Mouse (Mus musculus) forebrain, postnatal 0 days (tissue): ENCODE data around the gene Gas7. TPM values are rescaled to one million over a fixed set of nuclear protein-coding genes. Genes with fewer than 3 reads are reported as not detected.

Experiments used
- ATAC-seq: fragments of 200-750 bp; cut with Nextera tagmentation; 2 replicates; pipeline ENCODE4 v1.8.0; 2017; ENCODE audit warnings: mild to moderate bottlenecking, moderate library complexity
- DNase-seq: peaks from one replicate; pipeline ENCODE4 v3.0.0-alpha.2; 2015
- H3K27ac ChIP-seq: fragments of 300-500 bp; sonication (generic); 2 replicates; pipeline ENCODE4 v1.5.1; 2014; ENCODE audit warnings: low read depth, mild to moderate bottlenecking, antibody characterized with exemption, low read length, moderate library complexity, mixed read lengths
- H3K27me3 ChIP-seq: fragments of 300-500 bp; sonication (generic); 2 replicates; pipeline ENCODE4 v1.6.1; 2014; ENCODE audit warnings: mild to moderate bottlenecking, low read length, mixed read lengths; ENCODE audit not compliant: insufficient read depth
- H3K36me3 ChIP-seq: fragments of 300-500 bp; sonication (generic); 2 replicates; pipeline ENCODE4 v1.6.1; 2014; ENCODE audit warnings: mild to moderate bottlenecking, moderate library complexity; ENCODE audit not compliant: insufficient read depth
- H3K4me1 ChIP-seq: fragments of 300-500 bp; sonication (generic); 2 replicates; pipeline ENCODE4 v1.6.1; 2014; ENCODE audit warnings: antibody characterized with exemption; ENCODE audit not compliant: insufficient read depth
- H3K4me2 ChIP-seq: fragments of 300-500 bp; sonication (generic); 2 replicates; pipeline ENCODE4 v1.6.1; 2014; ENCODE audit warnings: low read depth, mild to moderate bottlenecking, moderate library complexity
- H3K4me3 ChIP-seq: fragments of 300-500 bp; sonication (generic); 2 replicates; pipeline ENCODE4 v1.5.1; 2014; ENCODE audit warnings: low read depth, low read length, mixed read lengths
- H3K9ac ChIP-seq: fragments of 300-500 bp; sonication (generic); 2 replicates; pipeline ENCODE4 v1.6.1; 2014; ENCODE audit warnings: mild to moderate bottlenecking
- H3K9me3 ChIP-seq: fragments of 300-500 bp; sonication (generic); 2 replicates; pipeline ENCODE4 v1.6.1; 2016; ENCODE audit warnings: low read length
- CTCF ChIP-seq: sonication (generic); IDR thresholded peaks from 2 replicates; pipeline ENCODE4 v1.5.1; 2016; ENCODE audit warnings: antibody characterized with exemption, control low read depth, low read depth
- WGBS: fragments of 180-500 bp; shearing (Covaris S2); extraction: QIAGEN DNeasy Blood & Tissue Kit; methylation state at CpG from one replicate; pipeline ENCODE4 v1.1.7; 2014; 5-methylcytosine and 5-hydroxymethylcytosine counted together
- polyA plus RNA-seq: library from polyadenylated mRNA; unstranded; fragments of >200 nt; fragmentation: Nextera tagmentation; extraction: Ambion mirVana; gene quantifications from 2 replicates; pipeline ENCODE4 v1.2.1, GENCODE M21; 2015
- total RNA-seq: library from RNA; depleted of rRNA; stranded (reverse); fragments of >200 nt; gene quantifications from 2 replicates; pipeline ENCODE4 v1.2.3, GENCODE M21; 2014

Gene Gas7
- total and polyA plus RNA-seq, 2 experiments from 2014 or later = 124 to 176 TPM

GRCm38 (mm10) chr11:67722399-67723156 lies 267.3 kb downstream of the Gas7 start:
- no peaks in the 10 kb centered on the region for H3K4me1 ChIP-seq
- ATAC-seq (no peak; the same call in 1 of the 2 replicates), DNase-seq (no peak)
- H3K36me3 ChIP-seq = no peaks in the 10 kb centered on the region
- H3K27me3 ChIP-seq = no peaks in the 10 kb centered on the region
- no peak overlapping the region for H3K27ac ChIP-seq
- 64% methylated on average over 7 of the region's 7 CpGs for WGBS
- no peak overlapping the region for H3K4me3 ChIP-seq
- H3K9me3 ChIP-seq = no peaks in the 10 kb centered on the region
- no peak overlapping the region for H3K4me2 ChIP-seq
- no peak overlapping the region for H3K9ac ChIP-seq
- TF ChIP-seq CTCF = no peak

GRCm38 (mm10) chr11:67723231-67724013 lies 268.2 kb downstream of the Gas7 start:
- WGBS = 74% methylated on average over 8 of the region's 8 CpGs
- H3K36me3 ChIP-seq = no peaks in the 10 kb centered on the region
- H3K4me2 ChIP-seq = no peak overlapping the region
- no peak for TF ChIP-seq CTCF
- DNase-seq = no peak
- no peak overlapping the region for H3K4me3 ChIP-seq
- H3K9me3 ChIP-seq = no peaks in the 10 kb centered on the region
- H3K27me3 ChIP-seq = no peaks in the 10 kb centered on the region
- no peak for ATAC-seq
- H3K4me1 ChIP-seq = no peaks in the 10 kb centered on the region
- H3K27ac ChIP-seq = no peak overlapping the region
- no peak overlapping the region for H3K9ac ChIP-seq

- Histone ChIP-seq H3K9ac (no peak overlapping the region), H3K4me1 (no peaks in the 10 kb centered on the region), H3K4me3 (no peak overlapping the region), H3K9me3 (no peaks in the 10 kb centered on the region), H3K4me2 (no peak overlapping the region), H3K27me3 (no peaks in the 10 kb centered on the region), H3K36me3 (no peaks in the 10 kb centered on the region), H3K27ac (no peak overlapping the region)
- WGBS = 77% methylated on average over 6 of the region's 6 CpGs
- no peak for TF ChIP-seq CTCF
- ATAC-seq (no peak), DNase-seq (no peak)
These were observed 271.9 kb downstream of the Gas7 start for GRCm38 (mm10) chr11:67727095-67727494.

- ATAC-seq (no peak), DNase-seq (no peak)
- TF ChIP-seq CTCF = no peak
- Histone ChIP-seq H3K4me1 (no peaks in the 10 kb centered on the region), H3K4me2 (no peak overlapping the region), H3K36me3 (no peaks in the 10 kb centered on the region), H3K4me3 (no peak overlapping the region), H3K9me3 (no peaks in the 10 kb centered on the region), H3K27ac (no peak overlapping the region), H3K9ac (no peak overlapping the region), H3K27me3 (no peaks in the 10 kb centered on the region)
These were observed 273.5 kb downstream of the Gas7 start for GRCm38 (mm10) chr11:67728726-67729125.

- WGBS = 78% methylated on average over 2 of the region's 2 CpGs
- Histone ChIP-seq H3K9me3 (no peaks in the 10 kb centered on the region), H3K36me3 (no peaks in the 10 kb centered on the region), H3K9ac (no peak overlapping the region), H3K4me1 (no peaks in the 10 kb centered on the region), H3K27ac (no peak overlapping the region), H3K4me2 (no peak overlapping the region), H3K27me3 (no peaks in the 10 kb centered on the region), H3K4me3 (no peak overlapping the region)
- TF ChIP-seq CTCF = no peak
- DNase-seq (no peak), ATAC-seq (no peak)
These were observed 275.8 kb downstream of the Gas7 start for GRCm38 (mm10) chr11:67731056-67731455.

GRCm38 (mm10) chr11:67733726-67734125 lies 278.5 kb downstream of the Gas7 start:
- no peaks in the 10 kb centered on the region for H3K9me3 ChIP-seq
- 88% methylated on average over 1 of the region's 1 CpGs for WGBS
- DNase-seq (no peak), ATAC-seq (no peak)
- H3K4me2 ChIP-seq = no peak overlapping the region
- no peak overlapping the region for H3K9ac ChIP-seq
- no peak for TF ChIP-seq CTCF
- no peak overlapping the region for H3K27ac ChIP-seq
- H3K4me1 ChIP-seq = no peaks in the 10 kb centered on the region
- H3K4me3 ChIP-seq = no peak overlapping the region
- H3K36me3 ChIP-seq = no peaks in the 10 kb centered on the region
- H3K27me3 ChIP-seq = no peaks in the 10 kb centered on the region

- Histone ChIP-seq H3K27me3 (no peaks in the 10 kb centered on the region), H3K36me3 (no peaks in the 10 kb centered on the region), H3K9ac (no peak overlapping the region), H3K4me1 (no peaks in the 10 kb centered on the region), H3K27ac (no peak overlapping the region), H3K9me3 (no peaks in the 10 kb centered on the region), H3K4me2 (no peak overlapping the region), H3K4me3 (no peak overlapping the region)
- 72% methylated on average over 3 of the region's 3 CpGs for WGBS
- no peak for ATAC-seq
- no peak for DNase-seq
- no peak for TF ChIP-seq CTCF
These were observed 279.4 kb downstream of the Gas7 start for GRCm38 (mm10) chr11:67734597-67734996.
